Mouse (Mus musculus): ENCODE measurements around the gene Smcr8. TPM values are rescaled to one million over a fixed set of nuclear protein-coding genes. Genes with fewer than 3 reads are reported as not detected.

Smcr8 gene
- polyA plus RNA-seq, 1 experiment from 2014 or later: 2.2 TPM

DNA sequence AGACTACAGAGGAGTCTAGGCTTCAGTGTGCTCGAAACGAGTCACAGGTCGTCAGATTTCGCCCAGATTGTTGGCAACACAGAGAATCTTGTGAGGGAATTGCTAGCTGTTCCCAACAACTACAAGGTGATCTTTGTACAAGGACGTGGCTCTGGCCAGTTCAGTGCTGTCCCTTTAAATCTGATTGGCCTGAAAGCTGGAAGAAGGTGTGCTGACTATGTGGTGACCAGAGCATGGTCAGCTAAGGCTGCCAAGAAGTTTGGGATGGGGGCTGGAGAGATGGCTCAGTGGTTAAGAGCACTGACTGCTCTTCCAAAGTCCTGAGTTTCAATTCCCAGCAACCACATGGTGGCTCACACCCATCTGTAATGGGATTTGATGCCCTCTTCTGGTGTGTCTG lies 39.1 kb downstream of the Smcr8 start:
- Histone ChIP-seq H3K9ac (no peak overlapping the region), H3K4me2 (no peak overlapping the region), H3K9me3 (replicated peaks) (no peaks in the 10 kb centered on the region), H3K4me3 (replicated peaks) (no peak overlapping the region), H3K36me3 (no peaks in the 10 kb centered on the region), H3K27ac (no peak overlapping the region), H3K4me1 (replicated peaks) (peaks cover 6% of the 10 kb centered on the region), H3K27me3 (no peaks in the 10 kb centered on the region)
- no peak for DNase-seq
- 49% methylated on average over 5 of the region's 5 CpGs for WGBS (ENCODE audit: insufficient replicate concordance)
- no peak for ATAC-seq (ENCODE audit: low read depth)

DNA sequence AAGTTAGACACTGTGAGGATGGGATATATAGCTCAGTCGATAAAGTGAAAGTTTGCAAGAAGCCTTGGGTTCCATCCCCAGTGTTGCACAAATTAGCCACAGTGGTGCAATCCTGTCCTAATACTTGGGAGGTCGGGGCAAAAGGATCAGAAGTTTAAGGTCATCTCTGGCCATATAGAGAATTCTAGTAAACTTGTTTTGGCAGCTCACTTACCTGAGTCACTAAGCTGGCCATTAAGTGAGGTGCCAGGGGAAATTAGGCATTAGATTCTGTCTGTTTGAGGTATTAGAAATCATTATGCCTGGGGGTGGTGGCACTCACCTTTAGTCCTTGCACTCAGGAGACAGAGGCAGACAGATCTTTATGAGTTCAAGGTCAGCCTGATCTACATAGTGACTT lies 46.4 kb downstream of the Smcr8 start:
- no peak for ATAC-seq (ENCODE audit: low read depth)
- Histone ChIP-seq H3K4me1 (replicated peaks) (peaks cover 2% of the 10 kb centered on the region; the same call in 1 of the 2 replicates), H3K9ac (no peak overlapping the region), H3K9me3 (replicated peaks) (no peaks in the 10 kb centered on the region), H3K4me3 (replicated peaks) (no peak overlapping the region), H3K4me2 (no peak overlapping the region), H3K27me3 (no peaks in the 10 kb centered on the region), H3K36me3 (no peaks in the 10 kb centered on the region), H3K27ac (no peak overlapping the region)
- 44% methylated on average over 2 of the region's 2 CpGs for WGBS (ENCODE audit: insufficient replicate concordance)
- DNase-seq: no peak

DNA sequence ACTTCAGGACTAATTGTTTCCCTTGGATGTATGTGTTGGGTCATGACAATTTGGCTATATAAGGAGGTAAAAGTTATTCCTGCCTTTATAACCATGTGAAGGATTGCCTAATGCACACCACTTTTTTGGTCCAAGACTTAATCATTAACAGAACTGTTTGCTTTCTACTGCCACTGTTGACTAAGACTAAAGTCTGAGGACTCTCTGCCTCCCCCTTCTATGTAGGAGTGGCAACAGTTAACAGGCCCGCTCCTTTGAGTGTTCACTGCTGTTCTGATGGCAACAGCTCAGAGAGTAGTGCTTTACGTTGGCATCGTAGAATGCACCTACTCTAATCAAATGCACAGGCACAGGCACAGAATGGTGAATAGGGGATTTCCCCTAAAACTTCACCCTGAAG lies 47.9 kb downstream of the Smcr8 start:
- no peaks in the 10 kb centered on the region for H3K9me3 ChIP-seq (replicated peaks)
- no peaks in the 10 kb centered on the region for H3K27me3 ChIP-seq
- H3K4me2 ChIP-seq: no peak overlapping the region
- DNase-seq (no peak), ATAC-seq (ENCODE audit: low read depth) (peak; percentile 74)
- peaks cover 7% of the 10 kb centered on the region for H3K4me1 ChIP-seq (replicated peaks)
- peak overlapping the region; percentile 10 for H3K27ac ChIP-seq
- no peak overlapping the region for H3K4me3 ChIP-seq (replicated peaks)
- no peaks in the 10 kb centered on the region for H3K36me3 ChIP-seq
- 73% methylated on average over 3 of the region's 3 CpGs for WGBS (ENCODE audit: insufficient replicate concordance)
- H3K9ac ChIP-seq: no peak overlapping the region

DNA sequence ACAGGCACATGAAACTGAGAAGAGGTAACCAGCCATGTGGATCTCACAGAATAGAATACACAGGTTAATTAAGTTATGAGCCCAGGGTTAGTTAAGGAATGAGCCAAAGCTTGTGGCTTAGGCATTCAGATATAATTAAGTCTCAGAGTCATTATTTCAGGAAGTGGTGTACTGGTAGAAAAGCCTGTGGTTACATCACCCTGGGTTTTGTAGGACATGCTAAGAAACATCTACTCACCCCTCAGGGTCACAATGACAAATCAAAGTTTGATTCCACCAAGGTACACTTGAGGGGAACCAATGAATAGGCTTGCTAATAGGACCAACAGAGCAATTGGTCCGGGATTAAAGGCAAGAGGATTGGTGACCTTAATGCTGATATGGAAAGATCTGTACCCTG lies 49.4 kb downstream of the Smcr8 start:
- no peaks in the 10 kb centered on the region for H3K9me3 ChIP-seq (replicated peaks)
- H3K4me1 ChIP-seq (replicated peaks): peaks cover 17% of the 10 kb centered on the region
- H3K4me3 ChIP-seq (replicated peaks): no peak overlapping the region
- no peaks in the 10 kb centered on the region for H3K36me3 ChIP-seq
- WGBS (ENCODE audit: insufficient replicate concordance): 31% methylated on average over 1 of the region's 1 CpGs
- no peak overlapping the region for H3K27ac ChIP-seq
- H3K9ac ChIP-seq: no peak overlapping the region
- H3K4me2 ChIP-seq: no peak overlapping the region
- ATAC-seq (ENCODE audit: low read depth) (no peak), DNase-seq (no peak)
- no peaks in the 10 kb centered on the region for H3K27me3 ChIP-seq

DNA sequence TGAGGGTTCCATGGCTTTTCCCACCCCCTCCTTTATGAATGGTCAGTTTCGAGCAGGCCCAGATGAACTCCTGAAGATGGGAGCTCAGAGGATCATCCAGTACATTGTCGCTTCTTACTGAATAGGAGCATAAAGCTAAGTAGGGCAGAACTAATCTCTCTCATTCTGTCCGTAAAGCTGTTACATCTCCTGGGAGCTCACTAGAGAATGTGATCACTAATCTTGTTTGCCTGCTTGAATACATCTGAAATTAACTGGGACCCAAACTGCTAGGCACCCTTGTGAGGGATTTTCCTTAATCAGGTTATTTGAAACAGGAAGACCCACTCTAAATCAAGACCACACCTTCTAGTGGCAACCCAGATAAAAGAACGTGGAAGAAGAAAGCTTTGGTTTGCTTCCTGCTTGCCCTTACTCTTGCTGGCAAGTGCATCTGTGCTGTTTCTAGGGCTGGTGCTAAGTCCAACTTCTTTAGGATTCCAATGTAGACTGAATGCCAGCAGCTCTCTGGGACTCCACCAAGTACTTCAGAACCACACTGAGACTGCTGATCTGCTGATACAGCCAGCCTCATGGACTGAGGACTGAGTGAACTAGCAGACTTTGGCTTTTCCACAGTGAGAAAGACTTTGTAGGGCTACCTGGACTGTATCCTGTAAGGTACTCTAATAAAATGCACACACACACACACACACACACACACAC lies 50.1 kb downstream of the Smcr8 start:
- 57% methylated on average over 4 of the region's 4 CpGs for WGBS (ENCODE audit: insufficient replicate concordance)
- H3K4me3 ChIP-seq (replicated peaks): no peak overlapping the region
- no peaks in the 10 kb centered on the region for H3K27me3 ChIP-seq
- no peak overlapping the region for H3K9ac ChIP-seq
- no peaks in the 10 kb centered on the region for H3K36me3 ChIP-seq
- no peak for ATAC-seq (ENCODE audit: low read depth)
- H3K4me1 ChIP-seq (replicated peaks): peaks cover 24% of the 10 kb centered on the region
- H3K4me2 ChIP-seq: no peak overlapping the region
- no peaks in the 10 kb centered on the region for H3K9me3 ChIP-seq (replicated peaks)
- no peak for DNase-seq
- no peak overlapping the region for H3K27ac ChIP-seq

DNA sequence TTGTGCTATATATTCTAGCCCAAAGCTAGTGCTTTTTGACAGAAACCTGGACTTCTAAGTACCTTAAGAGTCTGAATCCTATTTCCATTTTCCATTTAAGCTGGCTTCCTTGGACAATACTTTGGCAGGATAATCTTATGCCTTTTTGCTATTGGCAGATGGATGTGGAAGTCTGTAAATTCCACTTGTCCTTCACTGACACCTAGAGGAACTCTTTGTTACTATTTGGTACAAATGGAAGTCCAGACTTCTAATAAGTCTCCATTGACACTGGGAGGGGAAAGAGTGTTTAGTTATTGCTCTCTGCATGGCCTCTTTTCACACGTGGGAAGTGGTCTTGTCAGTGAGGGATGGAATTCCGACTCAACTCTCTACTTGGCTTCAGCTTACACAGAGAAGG lies 51.6 kb downstream of the Smcr8 start:
- no peak for DNase-seq
- peaks cover 24% of the 10 kb centered on the region for H3K4me1 ChIP-seq (replicated peaks)
- no peak overlapping the region for H3K4me3 ChIP-seq (replicated peaks)
- H3K36me3 ChIP-seq: no peaks in the 10 kb centered on the region
- H3K27me3 ChIP-seq: no peaks in the 10 kb centered on the region
- no peak for ATAC-seq (ENCODE audit: low read depth)
- WGBS (ENCODE audit: insufficient replicate concordance): 17% methylated on average over 2 of the region's 2 CpGs
- no peaks in the 10 kb centered on the region for H3K9me3 ChIP-seq (replicated peaks)
- no peak overlapping the region for H3K27ac ChIP-seq
- no peak overlapping the region for H3K9ac ChIP-seq
- no peak overlapping the region for H3K4me2 ChIP-seq

GRCm38 (mm10) chr11:60830433-60831052 lies 53.2 kb downstream of the Smcr8 start, which contains the start of gene Dhrs7b:
TSS of gene Dhrs7b (plus strand) at chr11:60830631.
- H3K4me2 ChIP-seq: peak within 1 kb of the TSS; percentile 75
- H3K4me3 ChIP-seq (replicated peaks): peak within 1 kb of the TSS; percentile 77
- H3K27me3 ChIP-seq: no peaks in the 10 kb centered on the region
- H3K9me3 ChIP-seq (replicated peaks): no peaks in the 10 kb centered on the region
- peak; percentile 96 for ATAC-seq (ENCODE audit: low read depth)
- DNase-seq: peak; percentile 83
- peak within 1 kb of the TSS; percentile 79 for H3K27ac ChIP-seq
- H3K9ac ChIP-seq: peak within 1 kb of the TSS; percentile 82
- no peaks in the 10 kb centered on the region; the same call in 1 of the 2 replicates for H3K36me3 ChIP-seq
- H3K4me1 ChIP-seq (replicated peaks): peaks cover 36% of the 10 kb centered on the region
- WGBS (ENCODE audit: insufficient replicate concordance): under 1% methylated on average over 34 of the region's 34 CpGs

DNA sequence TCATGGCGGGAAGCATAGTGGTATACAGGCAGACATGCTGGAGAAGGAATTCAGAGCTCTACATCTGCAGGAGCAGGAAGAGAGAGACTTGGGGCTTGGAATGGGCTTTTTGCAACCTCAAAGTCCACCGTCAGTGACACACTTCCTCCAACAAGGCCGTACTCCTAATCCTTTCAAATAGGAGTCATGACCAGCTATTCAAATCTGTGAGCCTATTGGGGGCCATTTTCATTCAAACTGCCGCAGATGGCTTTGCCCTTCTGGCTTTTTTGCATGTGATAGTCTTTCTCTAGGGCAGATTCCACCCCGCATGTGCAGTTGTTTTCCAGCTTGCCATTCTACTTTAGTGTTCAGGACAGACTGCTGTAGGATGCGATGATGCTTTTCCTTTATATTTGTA lies 59.6 kb downstream of the Smcr8 start:
- DNase-seq: no peak
- no peak overlapping the region for H3K9ac ChIP-seq
- H3K27ac ChIP-seq: no peak overlapping the region
- 85% methylated on average over 6 of the region's 6 CpGs for WGBS (ENCODE audit: insufficient replicate concordance)
- H3K27me3 ChIP-seq: no peaks in the 10 kb centered on the region
- no peaks in the 10 kb centered on the region for H3K9me3 ChIP-seq (replicated peaks)
- H3K4me3 ChIP-seq (replicated peaks): no peak overlapping the region
- H3K36me3 ChIP-seq: peaks cover 5% of the 10 kb centered on the region; the same call in 1 of the 2 replicates
- no peak for ATAC-seq (ENCODE audit: low read depth)
- H3K4me1 ChIP-seq (replicated peaks): peaks cover 40% of the 10 kb centered on the region
- no peak overlapping the region for H3K4me2 ChIP-seq

Small RNA genes within 50 kb of the gene (microRNA-seq; reads per million reads assigned to microRNA genes)
- gene Mir5100: 5.0 reads per million, percentile 11 among the genes with 10 or more reads in this experiment

Other genes with a start within 250 kb of the Smcr8 start
- 23.6 and 25.1 TPM in 2 replicates for gene Alkbh5, start 241.1 kb upstream of the Smcr8 start, polyA plus RNA-seq (2015; fragmentation: Nextera tagmentation; extraction: Ambion mirVana)
- 11.2 and 12.4 TPM in 2 replicates for gene Llgl1, start 77.8 kb upstream of the Smcr8 start, polyA plus RNA-seq (2015; fragmentation: Nextera tagmentation; extraction: Ambion mirVana)
- 25.2 and 28.7 TPM in 2 replicates for gene Flii, start 50.3 kb upstream of the Smcr8 start, polyA plus RNA-seq (2015; fragmentation: Nextera tagmentation; extraction: Ambion mirVana)
- 3.0 and 3.6 TPM in 2 replicates for gene Mief2, start 49.1 kb upstream of the Smcr8 start, polyA plus RNA-seq (2015; fragmentation: Nextera tagmentation; extraction: Ambion mirVana)
- 6.7 and 8.5 TPM in 2 replicates for gene Top3a, start 159 bp upstream of the Smcr8 start, polyA plus RNA-seq (2015; fragmentation: Nextera tagmentation; extraction: Ambion mirVana)
- gene Shmt1, start 34.2 kb downstream of the Smcr8 start, polyA plus RNA-seq (2015; fragmentation: Nextera tagmentation; extraction: Ambion mirVana): 50.1 and 54.2 TPM in 2 replicates
- 25.5 and 28.9 TPM in 2 replicates for gene Dhrs7b, start 53.1 kb downstream of the Smcr8 start, polyA plus RNA-seq (2015; fragmentation: Nextera tagmentation; extraction: Ambion mirVana)
- 33.1 and 33.3 TPM in 2 replicates for gene Tmem11, start 101.7 kb downstream of the Smcr8 start, polyA plus RNA-seq (2015; fragmentation: Nextera tagmentation; extraction: Ambion mirVana)
- 8.6 and 10.5 TPM in 2 replicates for gene Natd1, start 137.2 kb downstream of the Smcr8 start, polyA plus RNA-seq (2015; fragmentation: Nextera tagmentation; extraction: Ambion mirVana)
- gene Map2k3, start 154.5 kb downstream of the Smcr8 start, polyA plus RNA-seq (2015; fragmentation: Nextera tagmentation; extraction: Ambion mirVana): 157 and 164 TPM in 2 replicates
- gene Kcnj12, start 245.0 kb downstream of the Smcr8 start, polyA plus RNA-seq (2015; fragmentation: Nextera tagmentation; extraction: Ambion mirVana): 0.10 TPM in 1 of 2 replicates, not detected in the other